Mouse (Mus musculus) kidney, postnatal 0 days (tissue): ENCODE data around the gene 1700008O03Rik. TPM values are rescaled to one million over a fixed set of nuclear protein-coding genes. Genes with fewer than 3 reads are reported as not detected.
A peak's percentile ranks its signal among the peaks of the same experiment; 100 is the strongest.

ENCODE experiments used
- ATAC-seq: fragments of 200-750 bp; cut with Nextera tagmentation; replicated peaks from 2 replicates; pipeline ENCODE4 v1.8.0; 2017; ENCODE audit warnings: low read depth, moderate number of reproducible peaks, moderate TSS enrichment, moderate library complexity; ENCODE audit not compliant: low FRiP score
- DNase-seq: peaks from one replicate; pipeline ENCODE4 v3.0.0-alpha.2; 2016; ENCODE audit warnings: low spot score
- H3K27ac ChIP-seq: fragments of 300-500 bp; sonication (generic); 2 replicates; pipeline ENCODE4 v1.5.1; 2014; ENCODE audit warnings: mild to moderate bottlenecking
- H3K27me3 ChIP-seq: fragments of 300-500 bp; sonication (generic); 2 replicates; pipeline ENCODE4 v1.6.1; 2014; ENCODE audit warnings: low read length, mixed read lengths; ENCODE audit not compliant: insufficient read depth
- H3K36me3 ChIP-seq: fragments of 300-500 bp; sonication (generic); 2 replicates; pipeline ENCODE4 v1.6.1; 2014; ENCODE audit warnings: low read length, mixed read lengths; ENCODE audit not compliant: insufficient read depth
- H3K4me1 ChIP-seq: fragments of 300-500 bp; sonication (generic); replicated peaks from 2 replicates; pipeline ENCODE4 v1.6.1; 2014; ENCODE audit warnings: antibody characterized with exemption, low read length, mixed read lengths; ENCODE audit not compliant: insufficient read depth
- H3K4me2 ChIP-seq: fragments of 300-500 bp; sonication (generic); 2 replicates; pipeline ENCODE4 v1.6.1; 2014; ENCODE audit warnings: mild to moderate bottlenecking, low read length, moderate library complexity, mixed read lengths
- H3K4me3 ChIP-seq: fragments of 300-500 bp; sonication (generic); replicated peaks from 2 replicates; pipeline ENCODE4 v1.5.1; 2014; ENCODE audit warnings: low read depth, low read length
- H3K9ac ChIP-seq: fragments of 300-500 bp; sonication (generic); 2 replicates; pipeline ENCODE4 v1.6.1; 2014; ENCODE audit warnings: low read depth, low read length
- H3K9me3 ChIP-seq: fragments of 300-500 bp; sonication (generic); replicated peaks from 2 replicates; pipeline ENCODE4 v1.6.1; 2016; ENCODE audit warnings: low read length, inconsistent platforms, mixed read lengths
- CTCF ChIP-seq: IDR thresholded peaks from 2 replicates; pipeline ENCODE4 v1.5.1; 2016; ENCODE audit warnings: antibody characterized with exemption, low read depth, mild to moderate bottlenecking, moderate library complexity
- WGBS: fragments of 180-500 bp; shearing (Covaris S2); extraction: QIAGEN DNeasy Blood & Tissue Kit; methylation state at CpG from one replicate; pipeline ENCODE4 v1.1.7; 2014; 5-methylcytosine and 5-hydroxymethylcytosine counted together
- polyA plus RNA-seq: library from polyadenylated mRNA; unstranded; fragments of >200 nt; fragmentation: Nextera tagmentation; extraction: Ambion mirVana; gene quantifications from 2 replicates; pipeline ENCODE4 v1.2.1, GENCODE M21; 2015

Gene 1700008O03Rik
- polyA plus RNA-seq, 1 experiment from 2014 or later, result 1.3 TPM

DNA sequence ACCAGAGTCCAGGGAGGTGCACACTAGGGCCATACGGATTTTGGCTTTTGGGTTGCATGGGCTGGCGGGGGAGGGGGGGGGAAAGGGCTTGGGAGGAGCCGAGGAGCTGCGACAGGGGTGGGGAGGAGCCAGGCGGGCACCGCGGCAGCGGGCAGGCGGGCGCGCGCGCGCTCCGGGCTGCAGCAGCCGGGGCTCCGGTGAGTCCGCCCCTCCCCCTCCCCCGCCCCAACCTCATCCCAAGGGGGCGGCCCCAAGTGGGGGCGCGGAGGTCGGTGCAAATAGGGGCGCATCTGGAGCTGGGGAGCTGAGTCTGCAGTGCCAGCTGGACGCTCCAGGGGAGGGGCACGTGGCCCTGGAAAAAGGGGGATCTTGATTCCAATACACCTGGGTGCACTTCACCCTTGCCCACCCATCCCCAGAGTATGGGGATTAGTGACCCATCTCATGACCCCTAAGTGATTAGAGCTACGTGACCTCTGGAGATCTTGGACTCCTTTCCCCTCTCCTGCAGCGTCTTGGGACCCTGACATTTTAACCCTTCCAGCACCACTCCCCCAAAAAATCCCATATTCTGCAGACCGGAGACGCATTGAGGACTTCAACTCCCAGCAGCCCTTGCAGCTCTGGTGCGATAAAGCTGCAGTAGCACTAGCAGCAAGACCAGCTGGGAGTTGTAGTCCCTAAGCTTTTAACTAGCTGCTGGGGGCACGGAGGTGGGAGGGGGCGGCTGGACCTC is 1.5 kb downstream of the 1700008O03Rik start, which contains the start of gene Syt3:
TSS of gene Syt3 (plus strand) at position 123 of the 736 bp plus-strand sequence.
- peak within 1 kb of the TSS; percentile 46 for H3K4me3 ChIP-seq
- peak within 1 kb of the TSS; percentile 40; the same call in 1 of the 2 replicates for H3K9ac ChIP-seq
- H3K36me3 ChIP-seq, result no peaks in the 10 kb centered on the region
- ATAC-seq (peak; percentile 80), DNase-seq (peak; percentile 72)
- no peak for TF ChIP-seq CTCF
- no peaks in the 10 kb centered on the region for H3K4me1 ChIP-seq
- under 1% methylated on average over 31 of the region's 33 CpGs for WGBS
- H3K27ac ChIP-seq, result no peak within 1 kb of the TSS
- H3K4me2 ChIP-seq, result peak within 1 kb of the TSS; percentile 94
- no peaks in the 10 kb centered on the region for H3K27me3 ChIP-seq
- H3K9me3 ChIP-seq, result no peaks in the 10 kb centered on the region

- no peaks in the 10 kb centered on the region for H3K9me3 ChIP-seq
- ATAC-seq (no peak), DNase-seq (no peak)
- no peaks in the 10 kb centered on the region for H3K4me1 ChIP-seq
- no peaks in the 10 kb centered on the region for H3K27me3 ChIP-seq
- H3K27ac ChIP-seq, result no peak overlapping the region
- H3K4me3 ChIP-seq, result no peak overlapping the region
- H3K9ac ChIP-seq, result no peak overlapping the region
- WGBS, result 76% methylated on average over 12 of the region's 12 CpGs
- no peak for TF ChIP-seq CTCF
- no peak overlapping the region for H3K4me2 ChIP-seq
- H3K36me3 ChIP-seq, result no peaks in the 10 kb centered on the region
Observed at GRCm38 (mm10) chr7:44382541-44382940, 3.1 kb downstream of the 1700008O03Rik start.

- no peak overlapping the region for H3K27ac ChIP-seq
- H3K9me3 ChIP-seq, result no peaks in the 10 kb centered on the region
- no peaks in the 10 kb centered on the region for H3K27me3 ChIP-seq
- H3K4me3 ChIP-seq, result no peak overlapping the region
- no peak overlapping the region for H3K4me2 ChIP-seq
- no peak overlapping the region for H3K9ac ChIP-seq
- H3K4me1 ChIP-seq, result 0 out of 2 replicates have a peak, but pooled peaks cover 9% of the 10 kb centered on the region
- no peak for ATAC-seq
- no peak for DNase-seq
- WGBS, result 36% methylated on average over 4 of the region's 4 CpGs
- TF ChIP-seq CTCF, result no peak
- H3K36me3 ChIP-seq, result no peaks in the 10 kb centered on the region
Observed at GRCm38 (mm10) chr7:44378290-44378689, 7.3 kb downstream of the 1700008O03Rik start.

DNA sequence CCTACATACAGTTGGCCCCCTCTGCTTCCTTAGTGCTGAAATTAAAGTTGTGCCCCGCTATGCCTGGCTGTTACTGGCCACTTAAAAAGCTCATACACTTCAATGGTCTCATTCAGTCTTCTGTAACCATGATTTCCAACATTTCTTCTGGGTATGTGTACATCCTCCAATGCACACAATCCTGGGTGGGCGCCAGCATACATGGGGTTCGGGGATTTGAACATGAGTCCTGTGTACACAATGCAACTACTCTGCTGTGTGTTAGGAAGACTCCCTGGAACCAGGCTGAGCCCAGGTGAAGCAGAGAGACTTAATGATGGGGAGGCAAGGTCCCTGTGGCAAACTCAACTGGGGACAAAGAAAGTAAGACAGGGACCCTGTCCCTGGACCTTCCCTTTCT is 9.8 kb downstream of the 1700008O03Rik start:
- Histone ChIP-seq H3K9ac (no peak overlapping the region), H3K27me3 (no peaks in the 10 kb centered on the region), H3K27ac (no peak overlapping the region), H3K4me1 (0 out of 2 replicates have a peak, but pooled peaks cover 9% of the 10 kb centered on the region), H3K4me3 (no peak overlapping the region), H3K9me3 (no peaks in the 10 kb centered on the region), H3K36me3 (no peaks in the 10 kb centered on the region), H3K4me2 (no peak overlapping the region)
- 68% methylated on average over 3 of the region's 3 CpGs for WGBS
- DNase-seq, result no peak
- ATAC-seq, result no peak
- TF ChIP-seq CTCF, result no peak

DNA sequence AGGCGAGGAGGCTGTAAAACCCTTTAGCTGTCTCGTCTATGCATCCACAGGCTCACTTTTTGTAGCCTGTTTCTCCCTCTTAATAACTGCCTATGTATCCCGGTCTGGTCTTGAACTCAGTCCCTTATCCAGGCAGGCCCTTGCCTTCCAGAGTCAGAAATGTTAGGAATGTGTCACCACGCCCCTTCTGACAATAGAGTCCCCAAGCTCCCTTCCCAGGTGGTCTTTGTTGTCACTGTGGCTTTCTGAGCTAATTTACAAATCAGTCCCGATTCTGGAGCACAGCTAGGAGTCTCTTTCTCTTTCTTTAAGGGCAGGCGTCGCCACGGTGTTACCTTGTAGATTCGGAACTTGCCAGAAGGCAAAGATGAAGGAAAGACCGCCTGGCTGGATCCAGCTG is 10.4 kb downstream of the 1700008O03Rik start:
- Histone ChIP-seq H3K9ac (peak overlapping the region; percentile 54; the same call in 1 of the 2 replicates), H3K4me2 (peak overlapping the region; percentile 92), H3K27ac (no peak overlapping the region), H3K36me3 (no peaks in the 10 kb centered on the region), H3K27me3 (no peaks in the 10 kb centered on the region), H3K4me1 (0 out of 2 replicates have a peak, but pooled peaks cover 9% of the 10 kb centered on the region), H3K4me3 (peak overlapping the region; percentile 57), H3K9me3 (no peaks in the 10 kb centered on the region)
- TF ChIP-seq CTCF, result no peak
- DNase-seq (no peak), ATAC-seq (no peak)
- 10% methylated on average over 10 of the region's 10 CpGs for WGBS

GRCm38 (mm10) chr7:44374756-44375155 is 10.9 kb downstream of the 1700008O03Rik start:
- no peak for ATAC-seq

More at GRCm38 (mm10) chr7:44374756-44375155, 10.9 kb downstream of the 1700008O03Rik start:
- no peak for TF ChIP-seq CTCF
- Histone ChIP-seq H3K27me3 (no peaks in the 10 kb centered on the region), H3K4me1 (0 out of 2 replicates have a peak, but pooled peaks cover 9% of the 10 kb centered on the region), H3K4me2 (peak overlapping the region; percentile 92), H3K9ac (peak overlapping the region; percentile 54; the same call in 1 of the 2 replicates), H3K27ac (no peak overlapping the region), H3K4me3 (peak overlapping the region; percentile 57), H3K9me3 (no peaks in the 10 kb centered on the region), H3K36me3 (no peaks in the 10 kb centered on the region)
- no peak for DNase-seq
- 3% methylated on average over 5 of the region's 5 CpGs for WGBS
